Mouse (Mus musculus): ENCODE measurements around the gene Flvcr2. TPM values are rescaled to one million over a fixed set of nuclear protein-coding genes. Genes with fewer than 3 reads are reported as not detected.
"Not testable (repeated sequence)": the region's sequence is repeated elsewhere in the genome, so short reads cannot be mapped to it uniquely, and the experiment has no call there.

Gene Flvcr2
- polyA plus RNA-seq (2015; fragmentation: Nextera tagmentation; extraction: Ambion mirVana), result 12.2 and 14.9 TPM in 2 replicates

DNA sequence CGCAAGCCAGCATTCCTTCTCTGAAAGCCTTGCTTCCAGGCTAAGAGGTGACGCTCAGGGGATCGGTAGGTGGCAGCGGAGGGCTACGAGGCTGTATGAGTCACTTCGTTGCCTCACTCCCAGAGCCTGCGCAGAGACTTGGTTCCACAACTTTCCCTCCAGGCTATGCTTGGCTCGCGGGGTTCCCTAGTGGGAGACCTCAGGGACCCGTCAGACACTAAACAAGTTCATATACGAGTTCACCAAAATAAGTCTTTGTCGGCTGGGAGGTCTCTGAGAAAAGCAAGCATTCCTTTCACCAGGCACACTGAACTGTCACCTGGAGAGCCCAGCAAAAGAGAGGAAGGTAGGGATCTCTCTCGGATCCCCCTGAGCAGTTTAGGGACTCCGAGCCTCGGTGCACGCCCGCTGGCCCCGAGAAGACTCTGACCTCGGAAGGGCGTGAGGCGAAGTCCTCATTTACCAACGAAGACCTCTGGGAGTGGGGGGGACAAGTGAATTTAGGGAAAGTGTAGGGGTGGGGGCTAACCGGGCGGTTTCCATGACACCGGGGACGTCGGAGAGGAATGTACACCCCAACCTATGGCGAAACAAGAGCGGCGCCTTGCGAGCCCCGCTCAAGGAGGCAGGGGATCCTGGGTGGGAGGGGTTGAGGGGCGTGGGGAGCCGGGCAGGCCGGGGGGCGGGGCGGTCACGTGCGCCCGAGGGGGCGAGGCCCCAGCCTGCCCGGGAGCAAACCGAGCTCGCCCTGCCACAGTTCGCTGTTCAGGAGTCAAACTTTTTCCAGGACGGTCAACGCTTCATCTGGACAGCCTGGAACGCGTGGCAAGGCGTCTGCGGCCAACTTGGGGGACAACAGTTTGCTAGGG is at the start of gene Flvcr2:
TSS of gene Flvcr2 (plus strand) at position 713 of the 869 bp plus-strand sequence.
- Histone ChIP-seq H3K4me3 (ENCODE audit: low read depth, low read length) (peak within 1 kb of the TSS; percentile 47), H3K9me3 (ENCODE audit: control insufficient read depth) (no peaks in the 10 kb centered on the region), H3K27me3 (replicated peaks; ENCODE audit: control insufficient read depth, insufficient read depth, low read length) (no peaks in the 10 kb centered on the region), H3K4me1 (replicated peaks; ENCODE audit: control insufficient read depth, insufficient read depth, low read length) (0 out of 2 replicates have a peak, but pooled peaks cover 6% of the 10 kb centered on the region), H3K9ac (ENCODE audit: low read depth, low read length) (peak within 1 kb of the TSS; percentile 40), H3K27ac (ENCODE audit: low read depth, low read length) (peak within 1 kb of the TSS; percentile 73), H3K36me3 (ENCODE audit: control insufficient read depth, insufficient read depth) (no peaks in the 10 kb centered on the region), H3K4me2 (replicated peaks; ENCODE audit: low read depth) (peak within 1 kb of the TSS; percentile 82)
- WGBS, result under 1% methylated on average over 48 of the region's 51 CpGs
- ATAC-seq, result peak; percentile 85
- peak; percentile 97 for TF ChIP-seq CTCF (IDR thresholded peaks at IDR 0.05; ENCODE audit: low read depth)

DNA sequence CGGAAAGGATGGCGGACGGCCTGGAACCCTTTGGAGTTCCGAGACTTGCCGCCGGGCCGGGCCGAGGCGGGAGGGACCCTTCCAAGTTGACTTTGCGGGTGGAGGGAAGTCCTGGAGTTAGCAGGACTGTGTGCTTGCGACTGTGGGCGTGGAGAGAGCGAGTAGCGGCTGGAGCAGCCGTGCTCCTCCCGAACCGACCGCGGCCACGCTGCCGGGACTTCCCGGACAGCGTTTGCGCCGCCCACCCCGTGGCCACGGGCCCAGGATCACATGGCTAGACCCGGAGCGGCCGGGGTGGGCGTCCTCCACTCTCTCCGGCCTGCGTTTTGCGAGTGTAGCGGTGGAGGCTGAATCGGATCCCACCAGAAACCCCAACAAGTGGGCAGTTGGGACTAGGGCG is 48.2 kb upstream of the Flvcr2 start:
- H3K4me1 ChIP-seq (replicated peaks; ENCODE audit: control insufficient read depth, insufficient read depth, low read length); H3K27me3 ChIP-seq (replicated peaks; ENCODE audit: control insufficient read depth, insufficient read depth, low read length); H3K9me3 ChIP-seq (ENCODE audit: control insufficient read depth); H3K4me3 ChIP-seq (ENCODE audit: low read depth, low read length); H3K36me3 ChIP-seq (ENCODE audit: control insufficient read depth, insufficient read depth); H3K9ac ChIP-seq (ENCODE audit: low read depth, low read length); H3K27ac ChIP-seq (ENCODE audit: low read depth, low read length): not testable (repeated sequence)
- 20% methylated on average over 9 of the region's 37 CpGs for WGBS
- H3K4me2 ChIP-seq (replicated peaks; ENCODE audit: low read depth), result peak overlapping the region; percentile 41
- peak; percentile 76 for ATAC-seq

- no peak for ATAC-seq
- 84% methylated on average over 6 of the region's 6 CpGs for WGBS
- H3K27ac ChIP-seq (ENCODE audit: low read depth, low read length), result no peak overlapping the region
- H3K4me3 ChIP-seq (ENCODE audit: low read depth, low read length), result no peak overlapping the region
- no peaks in the 10 kb centered on the region for H3K36me3 ChIP-seq (ENCODE audit: control insufficient read depth, insufficient read depth)
- no peak overlapping the region for H3K9ac ChIP-seq (ENCODE audit: low read depth, low read length)
- no peaks in the 10 kb centered on the region for H3K9me3 ChIP-seq (ENCODE audit: control insufficient read depth)
- H3K27me3 ChIP-seq (replicated peaks; ENCODE audit: control insufficient read depth, insufficient read depth, low read length), result no peaks in the 10 kb centered on the region
- TF ChIP-seq CTCF (IDR thresholded peaks at IDR 0.05; ENCODE audit: low read depth), result no peak
- peaks cover 12% of the 10 kb centered on the region for H3K4me1 ChIP-seq (replicated peaks; ENCODE audit: control insufficient read depth, insufficient read depth, low read length)
- H3K4me2 ChIP-seq (replicated peaks; ENCODE audit: low read depth), result no peak overlapping the region
These were observed 46.0 kb upstream of the Flvcr2 start for GRCm38 (mm10) chr12:85700191-85700841.

- Histone ChIP-seq H3K36me3 (ENCODE audit: control insufficient read depth, insufficient read depth) (no peaks in the 10 kb centered on the region), H3K9ac (ENCODE audit: low read depth, low read length) (no peak overlapping the region), H3K27me3 (replicated peaks; ENCODE audit: control insufficient read depth, insufficient read depth, low read length) (no peaks in the 10 kb centered on the region), H3K4me3 (ENCODE audit: low read depth, low read length) (no peak overlapping the region), H3K4me2 (replicated peaks; ENCODE audit: low read depth) (no peak overlapping the region), H3K4me1 (replicated peaks; ENCODE audit: control insufficient read depth, insufficient read depth, low read length) (peaks cover 12% of the 10 kb centered on the region), H3K27ac (ENCODE audit: low read depth, low read length) (no peak overlapping the region), H3K9me3 (ENCODE audit: control insufficient read depth) (no peaks in the 10 kb centered on the region)
- no peak for TF ChIP-seq CTCF (IDR thresholded peaks at IDR 0.05; ENCODE audit: low read depth)
- 78% methylated on average over 7 of the region's 7 CpGs for WGBS
- ATAC-seq, result no peak
These were observed 45.5 kb upstream of the Flvcr2 start for GRCm38 (mm10) chr12:85700842-85701223.

DNA sequence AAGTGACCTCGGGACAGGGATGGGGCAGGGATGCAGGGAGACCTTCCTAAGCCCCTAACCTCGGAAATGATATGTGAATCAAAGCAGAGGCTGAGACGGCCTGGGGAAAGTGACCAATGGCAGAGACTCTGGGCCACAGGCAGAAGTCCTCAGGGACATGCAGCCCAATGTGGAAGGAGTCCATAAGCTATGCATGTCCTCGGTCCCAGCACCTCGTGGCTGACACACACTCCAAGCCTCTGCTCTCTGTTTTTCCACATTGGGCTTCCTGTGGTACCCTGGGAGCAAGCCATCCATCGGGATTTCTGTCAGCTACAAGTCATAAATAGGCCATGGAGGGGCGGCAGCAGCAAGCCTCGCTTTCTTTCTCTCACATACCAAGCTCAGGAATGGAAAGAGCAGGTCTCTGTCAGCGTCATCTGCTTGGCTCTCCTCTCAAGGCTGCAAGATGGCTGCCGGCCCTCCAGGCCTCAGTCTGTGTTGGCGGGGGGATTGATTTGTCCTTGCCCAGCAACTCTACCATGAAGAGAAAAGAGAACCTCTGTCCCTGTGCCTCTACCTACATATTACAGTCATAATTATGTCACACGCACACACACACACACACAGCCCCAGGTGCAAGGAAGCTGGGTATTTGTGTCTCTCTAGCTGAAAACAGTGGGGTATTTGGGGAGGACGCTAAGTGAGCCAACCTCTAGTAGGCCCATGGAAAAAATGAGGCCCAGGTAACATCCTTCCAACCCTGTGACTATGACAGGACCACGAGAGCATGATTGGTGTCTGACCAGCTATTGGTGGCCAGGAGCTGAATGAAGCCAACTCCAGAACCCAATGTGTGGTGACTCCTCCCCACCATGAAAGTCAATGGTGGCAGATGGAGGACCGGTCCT is 43.9 kb upstream of the Flvcr2 start:
- H3K27me3 ChIP-seq (replicated peaks; ENCODE audit: control insufficient read depth, insufficient read depth, low read length), result no peaks in the 10 kb centered on the region
- no peak overlapping the region for H3K4me2 ChIP-seq (replicated peaks; ENCODE audit: low read depth)
- H3K36me3 ChIP-seq (ENCODE audit: control insufficient read depth, insufficient read depth), result no peaks in the 10 kb centered on the region
- no peak overlapping the region for H3K4me3 ChIP-seq (ENCODE audit: low read depth, low read length)
- H3K4me1 ChIP-seq (replicated peaks; ENCODE audit: control insufficient read depth, insufficient read depth, low read length), result peaks cover 7% of the 10 kb centered on the region
- WGBS, result 82% methylated on average over 15 of the region's 15 CpGs
- H3K27ac ChIP-seq (ENCODE audit: low read depth, low read length), result no peak overlapping the region
- no peak for TF ChIP-seq CTCF (IDR thresholded peaks at IDR 0.05; ENCODE audit: low read depth)
- no peak for ATAC-seq
- H3K9ac ChIP-seq (ENCODE audit: low read depth, low read length), result no peak overlapping the region
- no peaks in the 10 kb centered on the region for H3K9me3 ChIP-seq (ENCODE audit: control insufficient read depth)

DNA sequence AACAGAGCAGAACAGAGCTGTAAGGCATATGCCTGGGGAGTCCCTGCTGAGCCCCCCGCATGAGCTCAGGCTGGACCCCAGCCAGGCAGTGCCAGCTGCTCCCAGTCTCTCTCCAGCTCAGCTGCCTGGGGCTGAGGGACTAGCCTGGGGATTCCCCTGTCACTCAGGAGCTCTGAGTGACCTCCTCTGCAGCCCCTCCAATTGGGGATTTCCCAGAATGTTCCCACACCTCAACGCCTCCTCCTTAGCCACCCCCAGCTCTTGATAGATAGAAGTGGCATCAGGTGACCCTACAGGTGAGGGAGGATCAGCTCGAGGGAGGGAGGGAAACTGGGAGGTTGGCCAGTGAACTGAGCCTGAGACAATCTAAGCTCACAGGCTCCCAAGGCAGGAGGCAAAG is 42.8 kb upstream of the Flvcr2 start:
- Histone ChIP-seq H3K9ac (ENCODE audit: low read depth, low read length) (no peak overlapping the region), H3K4me2 (replicated peaks; ENCODE audit: low read depth) (no peak overlapping the region), H3K4me3 (ENCODE audit: low read depth, low read length) (no peak overlapping the region), H3K9me3 (ENCODE audit: control insufficient read depth) (no peaks in the 10 kb centered on the region), H3K4me1 (replicated peaks; ENCODE audit: control insufficient read depth, insufficient read depth, low read length) (peaks cover 7% of the 10 kb centered on the region), H3K36me3 (ENCODE audit: control insufficient read depth, insufficient read depth) (no peaks in the 10 kb centered on the region), H3K27ac (ENCODE audit: low read depth, low read length) (no peak overlapping the region), H3K27me3 (replicated peaks; ENCODE audit: control insufficient read depth, insufficient read depth, low read length) (no peaks in the 10 kb centered on the region)
- ATAC-seq, result no peak
- TF ChIP-seq CTCF (IDR thresholded peaks at IDR 0.05; ENCODE audit: low read depth), result no peak
- WGBS, result 70% methylated on average over 3 of the region's 3 CpGs

Data from intestine, postnatal 0 days (tissue).